Mouse (Mus musculus) adrenal gland, adult 18-20 months (tissue): ENCODE results near the gene Gm36245. TPM values are rescaled to one million over a fixed set of nuclear protein-coding genes. Genes with fewer than 3 reads are reported as not detected.

ENCODE experiments used
- total RNA-seq, 2 experiments: library from RNA; stranded (reverse); gene quantifications; 1 replicate in 1 of 2; 2 replicates in 1 of 2; pipeline ENCODE4 v1.2.3; 2021

Gene Gm36245
- total RNA-seq, 2 experiments from 2014 or later = not detected

Other genes with a start within 250 kb of the Gm36245 start
- gene Apol7a, start 200.1 kb upstream of the Gm36245 start, total RNA-seq = under 1 TPM in 1 of 2 experiments, not detected in 1; 0.22 TPM
- 1 to 10 TPM in 1 of 2 experiments, under 1 TPM in 1; 0.70 to 2.2 TPM for gene Apol9a, start 188.1 kb upstream of the Gm36245 start, total RNA-seq
- not detected for gene Apol7b, start 151.8 kb upstream of the Gm36245 start, total RNA-seq
- gene Apol10a, start 122.2 kb upstream of the Gm36245 start, total RNA-seq = not detected
- gene Apol11a, start 91.0 kb upstream of the Gm36245 start, total RNA-seq = under 1 TPM; 0.16 to 0.17 TPM
- not detected for gene Apol7c, start 65.9 kb upstream of the Gm36245 start, total RNA-seq
- not detected for gene 1700025B11Rik, start 37.4 kb upstream of the Gm36245 start, total RNA-seq
- under 1 TPM; 0.20 to 0.96 TPM for gene Apol10b, start 3.1 kb upstream of the Gm36245 start, total RNA-seq
- 1 to 10 TPM in 1 of 2 experiments, under 1 TPM in 1; 0.76 to 1.1 TPM for gene Apol11b, start 44.0 kb downstream of the Gm36245 start, total RNA-seq
- under 1 TPM in 1 of 2 experiments, not detected in 1; 0.19 TPM for gene Apol7e, start 99.6 kb downstream of the Gm36245 start, total RNA-seq
- 1 to 10 TPM in 1 of 2 experiments, under 1 TPM in 1; 0.66 to 1.6 TPM for gene Apol9b, start 129.8 kb downstream of the Gm36245 start, total RNA-seq
- gene Apol8, start 157.7 kb downstream of the Gm36245 start, total RNA-seq = not detected
- 100 to 1,000 TPM; 270 to 287 TPM for gene Myh9, start 242.9 kb downstream of the Gm36245 start, total RNA-seq